Mouse (Mus musculus) embryonic facial prominence, embryonic 13.5 days (tissue): ENCODE data around the gene Avl9. TPM values are rescaled to one million over a fixed set of nuclear protein-coding genes. Genes with fewer than 3 reads are reported as not detected.
A peak's percentile ranks its signal among the peaks of the same experiment; 100 is the strongest.

Experiments used
- ATAC-seq: fragments of 200-750 bp; cut with Nextera tagmentation; 2 replicates; pipeline ENCODE4 v1.8.0; 2017; ENCODE audit warnings: low read depth; ENCODE audit not compliant: insufficient number of reproducible peaks, insufficient read depth, low FRiP score, low TSS enrichment
- H3K27ac ChIP-seq: fragments of 300-500 bp; sonication (generic); 2 replicates; pipeline ENCODE4 v1.5.1; 2015; ENCODE audit warnings: moderate library complexity, mild to moderate bottlenecking, inconsistent platforms
- H3K27me3 ChIP-seq: fragments of 300-500 bp; sonication (generic); 2 replicates; pipeline ENCODE4 v1.6.1; 2015; ENCODE audit warnings: mild to moderate bottlenecking, inconsistent platforms
- H3K36me3 ChIP-seq: fragments of 300-500 bp; sonication (generic); 2 replicates; pipeline ENCODE4 v1.6.1; 2015; ENCODE audit warnings: mild to moderate bottlenecking, inconsistent platforms
- H3K4me1 ChIP-seq: fragments of 300-500 bp; sonication (generic); 2 replicates; pipeline ENCODE4 v1.6.1; 2015; ENCODE audit warnings: inconsistent platforms
- H3K4me2 ChIP-seq: fragments of 300-500 bp; sonication (generic); 2 replicates; pipeline ENCODE4 v1.6.1; 2015; ENCODE audit warnings: moderate library complexity, mild to moderate bottlenecking, inconsistent platforms
- H3K4me3 ChIP-seq: fragments of 300-500 bp; sonication (generic); 2 replicates; pipeline ENCODE4 v1.5.1; 2015; ENCODE audit warnings: mild to moderate bottlenecking, inconsistent platforms
- H3K9ac ChIP-seq: fragments of 300-500 bp; sonication (generic); 2 replicates; pipeline ENCODE4 v1.6.1; 2015; ENCODE audit warnings: mild to moderate bottlenecking, inconsistent platforms
- H3K9me3 ChIP-seq: fragments of 300-500 bp; sonication (generic); 2 replicates; pipeline ENCODE4 v1.6.1; 2016; ENCODE audit warnings: inconsistent platforms
- WGBS: fragments of 180-500 bp; shearing (Covaris S2); methylation state at CpG from one replicate; pipeline ENCODE4 v1.1.7; 2015; ENCODE audit warnings: mixed read lengths; 5-methylcytosine and 5-hydroxymethylcytosine counted together
- polyA plus RNA-seq: library from polyadenylated mRNA; unstranded; fragments of >200 nt; fragmentation: Nextera tagmentation; extraction: Ambion mirVana; gene quantifications from 2 replicates; pipeline ENCODE4 v1.2.1, GENCODE M21; 2015

Avl9 gene
- polyA plus RNA-seq, 1 experiment from 2014 or later = 11.4 TPM

- Histone ChIP-seq H3K27ac (no peak overlapping the region), H3K4me1 (peaks cover 24% of the 10 kb centered on the region), H3K9me3 (no peaks in the 10 kb centered on the region), H3K4me3 (peak overlapping the region; percentile 79), H3K4me2 (peak overlapping the region; percentile 73), H3K27me3 (no peaks in the 10 kb centered on the region), H3K36me3 (0 out of 2 replicates have a peak, but pooled peaks cover 5% of the 10 kb centered on the region), H3K9ac (peak overlapping the region; percentile 97)
- WGBS = 10% methylated on average over 8 of the region's 8 CpGs
- no peak for ATAC-seq
Observed at GRCm38 (mm10) chr6:56796232-56796631, 81.5 kb downstream of the Avl9 start.

- Histone ChIP-seq H3K9ac (peak overlapping the region; percentile 97), H3K27me3 (no peaks in the 10 kb centered on the region), H3K27ac (peak overlapping the region; percentile 99), H3K4me2 (peak overlapping the region; percentile 73), H3K4me3 (peak overlapping the region; percentile 79), H3K36me3 (0 out of 2 replicates have a peak, but pooled peaks cover 5% of the 10 kb centered on the region), H3K4me1 (peaks cover 24% of the 10 kb centered on the region), H3K9me3 (no peaks in the 10 kb centered on the region)
- 0% methylated on average over 16 of the region's 16 CpGs for WGBS
- ATAC-seq = no peak
Observed at GRCm38 (mm10) chr6:56796668-56797141, 82.0 kb downstream of the Avl9 start.

- Histone ChIP-seq H3K4me1 (peaks cover 24% of the 10 kb centered on the region), H3K4me2 (peak within 1 kb of the TSS; percentile 73), H3K27me3 (no peaks in the 10 kb centered on the region), H3K9me3 (no peaks in the 10 kb centered on the region), H3K4me3 (peak within 1 kb of the TSS; percentile 79), H3K36me3 (0 out of 2 replicates have a peak, but pooled peaks cover 5% of the 10 kb centered on the region), H3K9ac (peak within 1 kb of the TSS; percentile 97), H3K27ac (peak within 1 kb of the TSS; percentile 99)
- peak; percentile 91 for ATAC-seq
- under 1% methylated on average over 98 of the region's 98 CpGs for whole genome bisulfite sequencing
Observed at GRCm38 (mm10) chr6:56797311-56798151, 82.8 kb downstream of the Avl9 start, which contains the start of gene Kbtbd2. Gene Kbtbd2, minus strand, starts transcription at chr6:56797813.

- Histone ChIP-seq H3K9ac (peak overlapping the region; percentile 97), H3K4me3 (peak overlapping the region; percentile 79), H3K4me1 (peaks cover 24% of the 10 kb centered on the region), H3K27ac (peak overlapping the region; percentile 99), H3K9me3 (no peaks in the 10 kb centered on the region), H3K27me3 (no peaks in the 10 kb centered on the region), H3K36me3 (no peaks in the 10 kb centered on the region), H3K4me2 (peak overlapping the region; percentile 73)
- WGBS = 13% methylated on average over 8 of the region's 8 CpGs
- ATAC-seq = no peak
Observed at GRCm38 (mm10) chr6:56798152-56798465, 83.4 kb downstream of the Avl9 start.

GRCm38 (mm10) chr6:56805026-56805425, 90.3 kb downstream of the Avl9 start:
- Histone ChIP-seq H3K27ac (no peak overlapping the region), H3K4me2 (no peak overlapping the region), H3K9ac (no peak overlapping the region), H3K36me3 (no peaks in the 10 kb centered on the region), H3K4me3 (no peak overlapping the region), H3K9me3 (no peaks in the 10 kb centered on the region), H3K27me3 (no peaks in the 10 kb centered on the region), H3K4me1 (no peaks in the 10 kb centered on the region)
- ATAC-seq = no peak
- WGBS = 68% methylated on average over 4 of the region's 4 CpGs

GRCm38 (mm10) chr6:56806195-56806594, 91.5 kb downstream of the Avl9 start:
- Histone ChIP-seq H3K27me3 (no peaks in the 10 kb centered on the region), H3K9me3 (no peaks in the 10 kb centered on the region), H3K9ac (no peak overlapping the region), H3K4me1 (no peaks in the 10 kb centered on the region), H3K4me3 (no peak overlapping the region), H3K4me2 (no peak overlapping the region), H3K36me3 (no peaks in the 10 kb centered on the region), H3K27ac (no peak overlapping the region)
- WGBS = 58% methylated on average over 2 of the region's 2 CpGs
- no peak for ATAC-seq

GRCm38 (mm10) chr6:56808656-56809055, 94.0 kb downstream of the Avl9 start:
- Histone ChIP-seq H3K27me3 (no peaks in the 10 kb centered on the region), H3K4me1 (no peaks in the 10 kb centered on the region), H3K9me3 (no peaks in the 10 kb centered on the region), H3K4me3 (no peak overlapping the region), H3K9ac (no peak overlapping the region), H3K36me3 (no peaks in the 10 kb centered on the region), H3K4me2 (no peak overlapping the region), H3K27ac (no peak overlapping the region)
- ATAC-seq = 0 out of 2 replicates have a peak, but pooled peaks have one; percentile 59
- WGBS = 12% methylated on average over 3 of the region's 3 CpGs

Other genes with a start within 250 kb of the Avl9 start
- gene Pde1c, start 145.8 kb upstream of the Avl9 start, polyA plus RNA-seq = 1.9 and 4.3 TPM in 2 replicates
- gene Lsm5, start 10.2 kb upstream of the Avl9 start, polyA plus RNA-seq = 137 and 163 TPM in 2 replicates
- 30.5 and 33.7 TPM in 2 replicates for gene Kbtbd2, start 82.9 kb downstream of the Avl9 start, polyA plus RNA-seq
- gene Fkbp9, start 117.2 kb downstream of the Avl9 start, polyA plus RNA-seq = 171 and 199 TPM in 2 replicates
- 66.0 and 67.4 TPM in 2 replicates for gene Nt5c3, start 209.0 kb downstream of the Avl9 start, polyA plus RNA-seq
- gene Vmn1r4, start 209.1 kb downstream of the Avl9 start, polyA plus RNA-seq = 0.22 and 0.72 TPM in 2 replicates